Mouse (Mus musculus): Measurements from ENCODE around the gene Apbb1ip.

Gene Apbb1ip

DNA sequence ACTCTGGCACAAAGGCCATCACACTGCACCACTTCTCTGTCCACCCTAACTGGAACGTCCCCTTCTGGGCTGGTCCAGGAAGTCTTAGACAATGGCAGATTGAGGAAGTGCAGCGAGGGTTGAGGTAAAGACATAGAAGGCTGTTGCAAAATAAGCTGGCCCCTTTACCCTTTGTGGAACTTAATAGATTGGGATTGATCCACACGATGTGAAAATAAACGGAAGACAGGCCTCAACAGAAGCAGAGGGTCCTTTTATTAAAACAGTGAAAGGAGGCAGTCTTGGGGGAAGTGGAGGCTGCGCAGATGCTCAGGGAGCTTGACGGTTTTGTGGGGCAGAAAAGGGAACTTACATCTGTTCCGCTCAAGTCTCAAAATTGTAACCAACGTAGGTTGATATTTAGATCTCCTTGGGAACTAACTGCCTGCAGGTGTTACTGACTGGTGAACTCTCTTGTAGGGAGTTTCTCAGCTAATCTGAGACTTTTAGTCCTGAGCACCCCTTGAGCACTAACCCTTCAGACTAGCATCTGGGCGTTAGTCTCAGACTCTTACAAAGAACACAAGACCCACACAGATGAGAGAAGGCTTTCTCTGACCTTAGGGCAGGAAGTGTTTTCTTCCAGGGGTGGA lies at the start of gene Apbb1ip:
Gene Apbb1ip (plus strand): TSS at position 546 of the 632 bp plus-strand sequence.
- no peak for DNase-seq (ENCODE audit: extremely low spot score, low read depth, low spot score)

DNA sequence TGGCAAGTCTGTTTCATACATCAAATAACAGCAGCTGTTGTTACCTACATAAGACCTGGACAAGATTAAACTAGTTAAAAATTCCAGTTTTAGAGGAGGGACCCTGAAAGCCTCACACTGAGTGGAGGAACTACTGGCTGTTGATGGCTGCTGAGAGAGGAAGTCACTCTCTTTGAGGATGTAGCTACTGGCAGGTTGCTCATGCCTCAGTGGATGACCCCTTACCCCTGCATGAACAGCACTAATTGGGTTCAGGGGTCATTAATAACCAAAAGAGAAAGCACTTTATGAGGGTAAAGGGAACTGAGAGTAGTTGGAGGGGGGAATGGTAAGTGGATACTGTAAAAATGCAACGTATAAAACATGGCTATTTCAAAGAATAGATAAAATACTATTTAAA lies 46.8 kb upstream of the Apbb1ip start:
- DNase-seq (ENCODE audit: extremely low spot score, low read depth, low spot score): no peak

DNA sequence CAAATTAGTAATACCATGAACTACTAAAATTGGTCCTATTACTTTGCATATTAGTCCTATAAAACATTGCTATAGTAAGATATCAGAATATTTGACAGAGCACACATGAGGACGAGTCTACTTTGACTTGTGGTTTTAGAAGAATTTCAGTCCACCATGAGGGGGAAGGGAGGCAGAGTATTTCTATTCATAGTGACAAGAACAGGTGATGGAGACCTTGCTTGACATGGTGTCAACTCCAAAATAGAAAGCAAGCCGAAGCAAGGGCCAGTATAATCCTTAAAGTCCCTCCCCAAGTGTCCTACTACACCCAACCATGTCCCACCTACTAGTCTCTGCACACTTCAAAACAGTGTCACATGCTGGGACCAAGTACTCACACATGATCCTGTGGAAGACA lies 37.8 kb upstream of the Apbb1ip start:
- no peak for DNase-seq (ENCODE audit: extremely low spot score, low read depth, low spot score)

DNA sequence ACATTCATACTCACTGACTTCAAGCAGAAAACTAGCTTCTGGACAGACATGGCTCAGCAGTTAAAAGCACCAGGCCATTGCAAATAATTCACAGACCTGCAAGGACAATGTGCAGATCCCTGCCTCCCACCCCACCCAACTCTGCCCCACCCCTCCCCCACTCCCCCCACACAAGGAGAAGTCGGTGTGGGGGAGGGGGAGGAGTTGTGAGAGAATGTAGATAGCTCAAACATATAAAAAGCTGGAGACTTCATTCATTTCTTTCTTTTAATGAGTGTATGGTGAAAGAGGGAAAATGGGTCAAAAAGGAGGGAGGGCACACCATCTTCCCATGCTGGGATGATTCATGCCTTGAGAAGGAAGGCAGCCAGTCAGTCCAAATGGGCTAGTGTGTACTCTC lies 34.5 kb upstream of the Apbb1ip start:
- peak; percentile 46 for DNase-seq (ENCODE audit: extremely low spot score, low read depth, low spot score)

DNA sequence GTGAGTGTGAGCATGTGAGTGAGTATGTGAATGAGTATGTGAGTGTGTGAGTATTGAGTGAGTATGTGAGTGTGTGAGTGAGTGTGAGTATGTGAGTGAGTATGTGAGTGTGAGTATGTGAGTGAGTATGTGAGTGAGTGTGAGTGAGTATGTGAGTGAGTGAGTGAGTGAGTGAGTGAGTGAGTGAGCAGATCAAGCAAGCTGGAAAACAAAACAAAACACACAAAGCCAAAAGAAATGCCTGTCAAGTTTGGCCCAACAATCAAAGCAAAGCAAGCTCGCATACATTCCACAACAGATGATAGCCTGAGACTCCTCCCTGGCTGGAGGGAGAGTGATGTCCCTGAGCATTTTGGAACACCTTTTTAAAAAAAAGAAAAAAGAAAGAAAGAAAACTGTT lies 33.5 kb upstream of the Apbb1ip start:
- no peak for DNase-seq (ENCODE audit: extremely low spot score, low read depth, low spot score)

DNA sequence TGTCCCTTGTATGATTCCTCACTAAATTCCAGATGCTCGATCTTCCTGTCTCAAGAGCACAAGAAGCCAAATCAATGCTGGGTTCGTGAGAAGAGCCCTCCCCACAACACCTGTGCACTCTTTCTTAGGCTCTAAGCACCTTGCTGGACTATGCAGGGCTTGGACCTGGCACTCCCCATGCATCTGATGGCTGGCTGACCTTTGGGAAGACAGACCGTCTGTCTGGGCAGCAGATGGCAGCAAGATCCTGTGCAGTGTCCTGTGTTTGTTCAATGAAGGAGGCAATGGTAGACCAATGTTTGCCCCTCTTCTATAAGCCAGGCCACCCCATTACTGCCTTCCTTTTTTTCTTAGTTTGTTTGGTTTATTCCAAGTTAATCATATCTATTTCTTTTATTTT lies 32.7 kb upstream of the Apbb1ip start:
- no peak for DNase-seq (ENCODE audit: extremely low spot score, low read depth, low spot score)

DNA sequence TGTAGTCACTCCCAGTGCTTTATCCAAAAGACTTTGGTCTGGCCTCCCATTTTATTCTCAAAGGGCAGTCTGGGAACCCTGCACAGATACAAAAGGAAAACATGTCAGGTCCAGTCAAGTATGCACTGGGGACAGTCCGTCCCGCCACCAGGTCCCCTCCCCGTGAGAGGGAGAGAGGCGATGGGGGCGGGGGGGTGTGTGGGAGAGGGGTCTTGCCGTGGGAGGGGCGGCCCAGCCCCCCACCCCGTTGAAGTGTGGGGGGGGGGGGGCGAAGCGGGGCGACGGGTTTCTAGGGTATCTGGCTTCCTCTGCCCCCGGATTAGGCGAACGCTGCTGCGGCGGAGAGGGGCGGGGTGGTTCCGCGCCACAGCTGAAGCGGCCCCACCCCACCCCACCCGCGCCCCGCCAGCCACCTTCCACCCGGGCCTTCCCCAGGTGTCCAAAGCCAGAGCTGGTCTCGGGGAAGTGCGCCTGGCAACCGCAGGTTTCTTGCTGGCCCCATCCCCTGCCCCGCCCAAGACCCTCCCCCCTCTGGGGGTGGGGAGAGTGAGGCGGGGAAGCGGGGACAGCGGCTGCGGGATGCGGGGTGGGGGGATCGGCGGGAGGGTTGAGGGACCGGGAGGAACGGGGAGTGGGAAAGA lies 29.7 kb upstream of the Apbb1ip start:
- DNase-seq (ENCODE audit: extremely low spot score, low read depth, low spot score): no peak

DNA sequence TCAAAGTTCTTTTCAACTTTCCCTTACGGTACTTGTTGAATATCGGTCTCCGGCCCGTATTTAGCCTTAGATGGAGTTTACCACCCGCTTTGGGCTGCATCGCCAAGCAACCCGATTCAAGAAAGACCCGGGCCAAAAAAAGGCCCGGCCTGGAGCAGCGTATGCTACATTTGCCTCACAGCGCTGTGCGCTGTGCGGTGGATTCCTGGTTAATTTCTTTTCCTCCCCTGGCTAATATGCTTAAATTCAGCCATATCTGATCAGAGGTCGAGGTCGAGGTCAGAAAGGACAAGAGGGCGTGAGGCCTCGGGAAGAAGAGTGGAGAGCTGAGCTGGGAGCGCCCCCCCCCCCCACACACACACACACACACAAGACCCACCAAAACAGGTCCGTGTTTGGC lies 29.0 kb upstream of the Apbb1ip start:
- peak; percentile 67 for DNase-seq (ENCODE audit: extremely low spot score, low read depth, low spot score)

DNA sequence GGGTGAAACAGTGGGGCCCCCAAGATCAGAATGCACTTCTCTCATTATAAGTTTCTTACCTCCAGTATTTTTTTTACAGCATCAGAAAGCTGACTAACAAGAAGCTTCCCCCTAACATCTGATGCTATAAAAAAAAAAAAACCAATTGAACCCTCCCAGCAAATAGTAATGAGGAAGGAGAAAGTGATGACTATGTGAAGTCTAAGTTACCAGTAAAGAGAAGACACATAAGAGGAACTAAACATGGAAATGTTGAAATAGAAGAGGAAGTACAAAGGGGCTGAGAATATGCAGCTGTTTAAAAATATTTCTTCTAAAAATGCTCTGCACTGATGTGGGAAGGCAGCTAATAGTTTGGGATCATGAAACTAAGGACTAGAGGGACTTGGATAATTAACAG lies 27.1 kb upstream of the Apbb1ip start:
- DNase-seq (ENCODE audit: extremely low spot score, low read depth, low spot score): no peak

DNA sequence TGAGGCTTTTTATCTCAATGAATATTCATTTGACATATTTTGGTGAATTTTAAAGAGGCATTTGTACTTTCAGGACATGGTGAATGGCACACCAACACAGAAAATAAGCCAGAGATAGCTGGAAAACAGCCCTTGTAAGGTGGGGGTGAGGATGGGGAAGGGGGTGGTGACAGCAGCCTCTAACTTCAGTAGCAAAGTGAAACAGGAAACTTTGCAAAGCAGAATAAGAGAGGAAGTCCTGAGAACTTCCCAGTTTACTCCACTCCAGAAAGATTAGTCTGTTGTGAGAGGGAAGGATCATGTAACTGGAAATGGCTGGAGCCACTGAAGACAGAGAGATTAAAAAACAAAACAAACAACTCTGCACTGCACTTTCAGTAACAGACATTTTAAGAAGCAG lies 26.0 kb upstream of the Apbb1ip start:
- no peak for DNase-seq (ENCODE audit: extremely low spot score, low read depth, low spot score)

DNA sequence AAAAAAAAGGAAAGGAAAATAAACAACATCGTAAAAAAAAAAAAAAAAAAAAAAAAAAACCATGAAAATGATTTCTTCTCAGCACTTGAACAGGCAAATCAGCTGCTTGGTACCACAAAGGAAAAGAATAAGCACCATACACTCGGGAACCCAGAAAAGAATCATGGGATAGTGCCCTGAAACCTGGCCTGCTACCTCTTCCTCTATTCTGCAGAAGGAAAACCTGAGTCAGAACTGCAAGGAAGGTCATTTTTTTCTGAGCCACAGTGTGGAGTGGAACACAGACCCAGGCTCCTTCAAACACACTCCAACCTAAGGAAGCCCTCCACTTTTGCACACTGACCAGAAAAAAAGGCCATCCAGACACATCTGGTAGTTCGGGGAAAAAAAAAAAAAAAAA lies 24.1 kb upstream of the Apbb1ip start:
- no peak for DNase-seq (ENCODE audit: extremely low spot score, low read depth, low spot score)

DNA sequence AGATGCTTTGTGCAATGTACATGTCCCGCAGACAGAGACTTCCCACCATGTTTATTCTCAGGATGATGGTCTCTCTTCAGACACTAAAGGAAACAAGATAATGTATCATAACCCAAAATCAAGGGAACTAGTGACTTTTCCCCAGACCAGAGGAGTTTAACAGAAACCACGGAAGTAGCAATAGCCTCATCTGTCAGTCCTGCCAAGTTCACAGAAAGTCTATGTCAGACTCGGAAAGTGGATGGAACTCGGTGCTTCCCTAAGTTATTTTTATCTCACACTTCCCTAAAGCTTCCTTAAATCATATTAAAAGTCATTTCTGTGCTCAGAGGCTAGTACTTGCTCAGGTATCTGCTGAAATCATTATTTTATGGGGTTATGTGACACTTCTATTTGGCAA lies 21.4 kb upstream of the Apbb1ip start:
- DNase-seq (ENCODE audit: extremely low spot score, low read depth, low spot score): no peak

DNA sequence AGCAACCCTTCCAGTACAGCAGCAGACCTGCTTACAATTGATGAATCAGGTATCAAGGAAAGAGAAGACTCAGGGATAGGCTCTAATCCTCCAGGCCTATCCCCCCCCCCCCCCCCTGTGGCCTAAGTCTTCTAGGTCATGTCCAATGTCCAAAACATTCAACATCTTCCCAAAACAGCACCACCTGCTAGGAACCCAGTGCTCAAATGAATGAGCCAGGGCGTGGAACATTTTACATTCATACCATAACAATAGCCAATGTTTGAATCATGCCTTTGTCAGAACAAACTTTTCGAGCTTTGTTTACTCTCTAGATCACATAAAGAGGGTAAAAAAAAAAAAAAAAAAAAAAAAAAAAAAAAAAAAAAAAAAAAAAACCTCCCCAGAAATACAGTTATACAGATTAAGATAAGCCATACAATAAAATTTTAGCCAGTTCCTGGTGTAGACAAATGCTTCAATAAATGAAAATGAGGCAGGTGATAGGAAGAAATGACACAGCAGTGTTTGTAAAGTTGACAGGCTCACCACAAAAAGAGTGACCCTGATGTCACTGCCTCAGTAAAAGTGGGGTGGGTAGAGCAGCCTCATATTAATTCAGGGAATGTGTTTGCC lies 20.3 kb upstream of the Apbb1ip start:
- DNase-seq (ENCODE audit: extremely low spot score, low read depth, low spot score): no peak

DNA sequence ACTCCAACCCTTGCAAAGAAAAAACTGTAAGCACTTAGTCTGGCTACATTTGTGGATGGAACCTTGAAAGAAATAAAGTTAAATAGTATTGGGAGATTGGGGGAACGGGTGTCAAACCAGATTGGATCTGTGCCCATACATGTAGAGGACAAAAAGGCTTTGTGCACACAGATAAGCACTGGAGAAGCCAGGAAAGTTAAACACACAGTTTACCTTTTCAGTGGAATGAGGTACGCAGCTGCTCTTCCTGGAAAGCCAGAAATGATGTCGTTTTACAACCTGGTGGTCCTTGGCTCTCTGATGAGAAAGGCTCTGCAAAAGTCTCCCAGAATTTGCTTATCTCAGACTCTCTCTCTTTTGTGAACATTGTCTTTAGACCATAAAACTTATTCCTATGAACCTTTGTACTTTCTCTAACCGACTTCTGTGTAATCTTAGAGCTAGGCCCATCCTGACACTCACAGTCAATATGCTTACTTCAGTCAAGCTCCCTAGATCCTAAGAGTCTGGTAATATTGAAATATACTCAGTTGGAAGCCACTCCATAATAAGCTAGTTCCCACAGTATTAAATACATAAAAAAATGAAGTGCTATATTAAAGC lies 19.6 kb upstream of the Apbb1ip start:
- DNase-seq (ENCODE audit: extremely low spot score, low read depth, low spot score): no peak

DNA sequence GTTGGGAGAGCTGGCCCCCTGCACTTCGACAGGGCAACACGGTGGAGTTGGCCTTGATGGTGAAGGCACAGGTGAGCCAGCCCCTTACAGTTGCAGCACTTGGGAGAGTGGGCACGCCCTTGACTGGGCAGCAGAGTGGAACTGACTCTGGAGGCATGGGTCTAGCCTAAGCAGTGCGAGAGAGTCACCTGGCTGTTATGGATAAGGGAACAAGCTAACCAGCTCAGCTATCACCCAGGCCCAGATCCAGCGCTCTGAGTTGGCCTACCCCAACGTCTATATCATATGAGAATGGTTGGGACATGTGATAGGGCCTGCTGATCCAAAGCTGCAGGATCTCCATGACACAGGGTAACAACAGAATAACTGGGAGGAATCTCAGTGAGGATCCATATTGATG lies 18.3 kb upstream of the Apbb1ip start:
- no peak for DNase-seq (ENCODE audit: extremely low spot score, low read depth, low spot score)

DNA sequence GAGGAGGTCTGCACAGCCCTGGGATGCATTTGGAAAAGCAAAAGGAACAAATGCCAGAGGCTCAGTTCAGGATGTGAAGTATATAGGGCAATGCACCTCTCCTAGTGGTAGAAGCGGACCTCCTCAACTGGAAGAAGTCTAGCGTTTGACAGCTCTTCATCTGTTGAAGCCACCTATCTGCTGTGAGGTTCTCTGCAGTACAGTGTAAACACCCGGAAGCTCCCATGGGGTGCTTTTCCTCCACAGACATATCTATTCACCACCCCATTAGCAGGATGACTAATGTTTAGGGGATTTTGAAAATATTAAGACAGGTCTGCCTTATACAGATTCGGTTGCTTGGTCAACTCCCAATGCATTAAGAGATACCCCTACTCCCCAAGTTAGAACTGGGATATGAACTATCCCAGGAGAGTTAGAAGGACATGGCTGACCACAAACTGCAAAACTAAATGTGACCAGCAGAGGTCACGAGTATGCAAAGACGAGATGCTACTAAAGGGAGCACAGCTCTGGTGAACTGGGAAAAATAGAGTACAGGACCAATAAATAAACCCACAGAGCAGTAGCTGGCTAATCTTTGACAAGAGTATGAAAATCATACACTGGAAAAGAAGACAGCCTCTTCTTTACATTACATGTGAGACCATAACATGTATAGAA lies 15.5 kb upstream of the Apbb1ip start:
- DNase-seq (ENCODE audit: extremely low spot score, low read depth, low spot score): no peak

DNA sequence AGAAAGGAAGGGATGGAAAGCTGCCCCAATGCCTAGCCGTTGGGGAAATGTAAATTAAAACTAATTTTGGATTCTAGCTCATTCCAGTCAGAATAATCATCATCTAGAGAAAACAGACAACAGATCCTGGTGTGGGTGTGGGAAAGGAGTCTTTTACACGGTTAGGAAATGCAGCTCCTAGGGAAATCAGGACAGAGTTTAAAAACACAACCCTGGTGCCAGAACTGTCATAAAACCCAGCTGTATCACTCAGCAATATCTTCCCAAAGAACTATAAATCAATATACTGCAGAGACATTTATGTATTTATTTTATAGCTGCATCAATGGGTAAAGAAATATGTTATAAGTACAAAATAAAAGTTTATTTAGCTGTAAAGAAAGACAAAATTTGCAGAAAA lies 13.4 kb upstream of the Apbb1ip start:
- DNase-seq (ENCODE audit: extremely low spot score, low read depth, low spot score): no peak

DNA sequence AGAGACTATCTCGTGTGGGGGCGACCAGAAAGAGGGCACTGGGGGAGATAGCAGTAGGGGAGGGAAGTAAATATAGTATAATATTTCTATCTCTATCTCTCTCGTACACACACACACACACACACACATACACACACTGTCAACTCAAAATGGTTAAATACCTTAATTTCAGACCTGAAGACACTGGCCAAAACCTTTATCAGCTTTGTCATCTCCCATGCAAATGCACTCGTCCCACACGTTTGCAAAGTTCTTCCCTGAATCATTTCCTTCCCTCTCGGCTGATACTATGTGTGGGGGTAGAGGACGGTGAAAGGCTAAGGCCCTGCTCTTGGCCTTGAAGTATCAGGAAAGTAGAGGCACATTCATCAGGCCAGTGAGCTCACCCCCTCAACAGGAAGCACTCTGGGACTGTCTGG lies 12.8 kb upstream of the Apbb1ip start:
- no peak for DNase-seq (ENCODE audit: extremely low spot score, low read depth, low spot score)

DNA sequence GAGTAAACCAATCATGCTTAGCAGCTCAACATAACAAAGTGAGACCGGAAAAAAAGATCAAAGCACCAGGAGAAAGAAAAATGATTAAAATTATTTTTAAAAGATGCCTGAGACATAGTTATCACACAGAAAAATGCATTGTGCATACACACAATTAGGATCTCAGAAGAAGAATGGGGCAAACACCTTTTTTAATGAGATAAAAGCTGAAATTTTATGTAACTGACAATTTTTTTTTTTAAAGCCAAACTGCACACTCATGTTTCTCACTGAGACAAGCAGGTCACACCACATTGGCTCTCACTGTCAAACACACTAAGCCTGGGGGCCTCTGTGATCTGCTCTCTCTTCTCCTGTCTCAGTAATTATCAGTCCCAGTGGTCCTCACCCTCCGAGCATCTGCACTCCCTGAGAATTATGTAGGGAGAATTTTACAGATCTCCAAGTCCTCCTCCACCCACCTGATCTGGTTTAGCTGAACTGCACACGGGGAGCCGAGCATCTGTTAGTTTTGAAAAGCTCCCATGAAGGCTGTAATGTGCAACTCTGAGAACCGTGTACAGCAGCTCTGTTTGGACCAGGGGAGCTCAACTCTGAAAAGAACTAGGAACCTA lies 9.0 kb upstream of the Apbb1ip start:
- DNase-seq (ENCODE audit: extremely low spot score, low read depth, low spot score): no peak

DNA sequence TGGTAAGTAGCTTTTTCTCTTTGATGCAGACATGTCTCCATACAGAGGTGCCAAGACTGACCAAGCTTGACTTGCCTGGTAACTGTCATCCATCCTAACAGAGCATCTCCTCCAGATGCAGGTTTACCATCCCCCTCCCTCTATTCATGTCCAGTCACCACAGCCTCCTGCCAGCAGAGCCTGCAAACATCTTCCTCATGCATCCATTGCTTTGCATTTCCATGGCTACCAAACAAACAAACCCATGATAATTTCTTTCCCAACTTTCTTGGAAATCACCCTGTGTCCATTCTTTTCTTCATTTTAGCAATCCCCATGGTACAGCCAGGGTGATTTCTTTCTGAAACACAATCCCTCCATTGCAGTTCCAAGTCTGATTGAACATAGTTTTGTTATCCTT lies 2.6 kb upstream of the Apbb1ip start:
- DNase-seq (ENCODE audit: extremely low spot score, low read depth, low spot score): no peak

DNA sequence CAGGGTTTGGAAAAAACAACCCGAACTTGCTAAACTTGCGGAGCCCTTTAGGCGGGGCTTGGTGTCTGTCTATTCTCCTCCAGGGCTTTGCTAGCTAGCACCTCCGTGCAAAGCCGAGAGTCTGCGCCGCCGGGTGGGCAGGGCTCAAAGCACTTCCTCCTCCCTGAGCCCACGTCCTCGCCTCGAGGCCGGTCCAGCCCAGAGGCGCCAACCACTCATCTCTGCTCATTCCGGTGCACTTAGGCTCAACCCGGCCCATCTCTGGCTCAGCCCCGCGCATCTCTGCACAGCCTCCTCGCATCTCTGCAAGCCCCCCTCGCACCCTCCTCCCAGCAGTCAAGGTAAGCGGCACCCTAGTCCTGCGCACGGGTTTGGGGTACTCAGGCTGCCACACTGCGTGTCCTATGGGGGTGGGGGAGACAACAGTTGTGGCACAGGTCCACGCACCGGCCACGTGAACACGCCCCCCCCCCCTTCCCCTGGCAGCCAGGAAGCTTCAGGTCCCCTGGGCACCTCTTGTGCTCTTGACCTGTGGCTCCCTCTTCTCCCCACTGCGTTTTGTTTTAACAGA lies 372 bp downstream of the Apbb1ip start:
- no peak for DNase-seq (ENCODE audit: extremely low spot score, low read depth, low spot score)
